Mouse (Mus musculus): ENCODE measurements around the gene Etfbkmt. TPM values are rescaled to one million over a fixed set of nuclear protein-coding genes. Genes with fewer than 3 reads are reported as not detected.

Etfbkmt gene
- polyA plus RNA-seq, 1 experiment, result 6.2 TPM

DNA sequence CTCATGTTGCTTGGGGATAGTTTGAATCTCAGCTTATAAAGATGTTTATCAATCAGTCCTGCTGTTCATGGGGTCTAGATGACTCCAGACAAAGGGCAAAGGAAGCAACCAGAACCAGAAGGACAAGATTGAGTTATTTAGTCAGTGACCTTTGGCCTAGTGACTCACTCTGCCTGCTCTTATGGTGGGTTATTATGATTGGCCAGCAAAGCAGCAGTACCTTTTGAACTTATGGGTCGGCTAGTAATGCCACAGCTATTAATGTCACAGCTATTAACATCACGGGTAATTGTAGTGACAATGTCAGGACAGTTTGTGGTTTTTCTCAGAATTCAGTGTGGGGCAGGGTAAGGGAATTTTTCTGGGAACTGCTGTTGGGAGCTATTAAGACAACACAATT is 1.7 kb upstream of the Etfbkmt start:
- WGBS, result 76% methylated on average over 2 of the region's 2 CpGs
- Histone ChIP-seq H3K27ac (ENCODE audit: control insufficient read depth, insufficient read depth, low read depth, low read length, poor library complexity) (no peak overlapping the region), H3K4me3 (replicated peaks; ENCODE audit: control insufficient read depth, low read depth, low read length) (no peak overlapping the region), H3K4me1 (ENCODE audit: control insufficient read depth, insufficient read depth, low read length) (no peaks in the 10 kb centered on the region)
- no peak for TF ChIP-seq CTCF (IDR thresholded peaks at IDR 0.05; ENCODE audit: control insufficient read depth, insufficient read depth, low read length)
- TF ChIP-seq POLR2A (IDR thresholded peaks at IDR 0.05; ENCODE audit: borderline replicate concordance, control insufficient read depth, low read depth, low read length), result no peak

DNA sequence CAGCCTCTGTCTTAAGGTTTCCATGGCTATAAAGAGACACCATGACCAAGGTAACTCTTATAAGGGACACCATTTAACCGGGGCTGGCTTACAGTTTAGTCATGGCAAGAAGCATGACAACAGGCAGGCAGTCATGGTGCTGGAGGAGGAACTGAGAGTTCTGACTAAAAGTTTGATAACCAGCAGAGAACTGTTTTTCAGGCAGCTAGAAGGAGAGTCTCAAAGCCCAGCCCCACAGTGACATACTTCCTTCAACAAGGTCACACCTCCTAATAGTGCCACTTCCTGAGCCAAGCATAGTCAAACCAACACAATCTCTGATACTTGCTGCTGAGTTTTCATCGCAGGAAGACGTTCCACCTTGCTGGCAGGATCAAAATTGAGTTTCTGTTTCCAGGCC is 638 bp upstream of the Etfbkmt start:
- Histone ChIP-seq H3K4me1 (ENCODE audit: control insufficient read depth, insufficient read depth, low read length) (no peaks in the 10 kb centered on the region), H3K27ac (ENCODE audit: control insufficient read depth, insufficient read depth, low read depth, low read length, poor library complexity) (no peak overlapping the region), H3K4me3 (replicated peaks; ENCODE audit: control insufficient read depth, low read depth, low read length) (no peak overlapping the region)
- 75% methylated on average over 3 of the region's 3 CpGs for WGBS
- TF ChIP-seq CTCF (IDR thresholded peaks at IDR 0.05; ENCODE audit: control insufficient read depth, insufficient read depth, low read length) (no peak), POLR2A (IDR thresholded peaks at IDR 0.05; ENCODE audit: borderline replicate concordance, control insufficient read depth, low read depth, low read length) (no peak)

DNA sequence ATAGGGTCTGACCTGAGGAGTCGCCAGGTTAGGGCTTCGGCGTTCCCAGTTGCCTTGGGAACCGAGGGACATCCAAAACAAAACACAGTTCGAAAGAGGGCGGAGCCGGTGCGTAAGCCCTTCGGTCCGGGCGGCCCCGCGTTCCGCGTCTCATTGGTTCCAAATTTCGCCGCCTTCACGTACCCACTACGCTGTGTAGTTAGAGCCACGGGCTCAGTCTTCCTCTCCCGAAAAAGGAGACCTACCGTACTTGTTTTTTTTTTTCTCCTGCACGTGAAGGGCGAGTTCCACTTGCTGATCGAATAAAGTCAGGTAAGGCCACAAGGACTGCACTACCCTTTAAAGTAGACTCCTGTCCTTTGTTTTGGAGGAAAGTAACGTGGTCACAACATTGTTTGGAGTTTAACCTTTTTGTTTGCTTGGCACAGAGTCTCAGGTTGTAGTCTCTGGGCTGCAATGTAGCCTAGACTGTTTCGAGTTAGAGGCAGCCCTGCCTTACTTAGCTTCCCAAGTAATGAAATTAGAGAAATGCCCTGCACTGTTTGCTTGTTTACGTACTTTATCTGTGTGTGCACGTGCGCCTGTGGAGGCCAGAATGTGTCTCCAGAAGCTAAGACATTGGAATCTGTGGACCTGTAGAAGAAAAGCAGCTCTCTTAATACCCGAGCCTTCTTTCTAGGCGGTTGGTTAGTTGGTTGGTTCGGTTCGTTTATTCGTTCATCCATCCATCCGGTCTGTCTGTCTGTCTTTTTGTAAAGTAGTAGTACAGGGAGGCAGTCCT is 1.9 kb downstream of the Etfbkmt start:
- TF ChIP-seq POLR2A (IDR thresholded peaks at IDR 0.05; ENCODE audit: borderline replicate concordance, control insufficient read depth, low read depth, low read length) (peak; percentile 40; the same call in 1 of the 2 replicates), CTCF (IDR thresholded peaks at IDR 0.05; ENCODE audit: control insufficient read depth, insufficient read depth, low read length) (no peak)
- H3K27ac ChIP-seq (ENCODE audit: control insufficient read depth, insufficient read depth, low read depth, low read length, poor library complexity), result no peak overlapping the region; the same call in 1 of the 2 replicates
- peak overlapping the region; percentile 74 for H3K4me3 ChIP-seq (replicated peaks; ENCODE audit: control insufficient read depth, low read depth, low read length)
- WGBS, result 1% methylated on average over 36 of the region's 36 CpGs
- no peaks in the 10 kb centered on the region for H3K4me1 ChIP-seq (ENCODE audit: control insufficient read depth, insufficient read depth, low read length)

DNA sequence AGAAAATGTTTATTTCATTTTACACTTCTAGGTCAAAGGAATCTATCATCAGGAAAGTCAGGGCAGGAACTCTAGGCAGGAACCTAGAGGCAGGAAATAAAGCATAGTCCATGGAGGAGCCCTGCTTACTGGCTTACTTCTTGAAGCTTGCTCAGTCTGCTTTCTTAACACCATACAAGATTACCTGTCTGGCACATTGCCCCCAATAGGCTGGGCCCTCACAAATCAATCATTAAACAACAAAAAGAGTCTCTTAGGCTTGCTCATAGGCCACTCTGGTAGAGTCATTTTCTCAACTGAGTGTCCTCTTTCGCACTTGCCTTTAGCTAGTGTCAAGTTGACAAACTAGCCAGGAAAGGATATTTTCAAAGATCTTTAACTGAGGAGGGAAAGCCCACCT is 5.5 kb downstream of the Etfbkmt start:
- 88% methylated on average over 1 of the region's 1 CpGs for WGBS
- no peaks in the 10 kb centered on the region for H3K4me1 ChIP-seq (ENCODE audit: control insufficient read depth, insufficient read depth, low read length)
- no peak overlapping the region for H3K27ac ChIP-seq (ENCODE audit: control insufficient read depth, insufficient read depth, low read depth, low read length, poor library complexity)
- no peak overlapping the region for H3K4me3 ChIP-seq (replicated peaks; ENCODE audit: control insufficient read depth, low read depth, low read length)
- no peak for TF ChIP-seq POLR2A (IDR thresholded peaks at IDR 0.05; ENCODE audit: borderline replicate concordance, control insufficient read depth, low read depth, low read length)
- TF ChIP-seq CTCF (IDR thresholded peaks at IDR 0.05; ENCODE audit: control insufficient read depth, insufficient read depth, low read length), result no peak

DNA sequence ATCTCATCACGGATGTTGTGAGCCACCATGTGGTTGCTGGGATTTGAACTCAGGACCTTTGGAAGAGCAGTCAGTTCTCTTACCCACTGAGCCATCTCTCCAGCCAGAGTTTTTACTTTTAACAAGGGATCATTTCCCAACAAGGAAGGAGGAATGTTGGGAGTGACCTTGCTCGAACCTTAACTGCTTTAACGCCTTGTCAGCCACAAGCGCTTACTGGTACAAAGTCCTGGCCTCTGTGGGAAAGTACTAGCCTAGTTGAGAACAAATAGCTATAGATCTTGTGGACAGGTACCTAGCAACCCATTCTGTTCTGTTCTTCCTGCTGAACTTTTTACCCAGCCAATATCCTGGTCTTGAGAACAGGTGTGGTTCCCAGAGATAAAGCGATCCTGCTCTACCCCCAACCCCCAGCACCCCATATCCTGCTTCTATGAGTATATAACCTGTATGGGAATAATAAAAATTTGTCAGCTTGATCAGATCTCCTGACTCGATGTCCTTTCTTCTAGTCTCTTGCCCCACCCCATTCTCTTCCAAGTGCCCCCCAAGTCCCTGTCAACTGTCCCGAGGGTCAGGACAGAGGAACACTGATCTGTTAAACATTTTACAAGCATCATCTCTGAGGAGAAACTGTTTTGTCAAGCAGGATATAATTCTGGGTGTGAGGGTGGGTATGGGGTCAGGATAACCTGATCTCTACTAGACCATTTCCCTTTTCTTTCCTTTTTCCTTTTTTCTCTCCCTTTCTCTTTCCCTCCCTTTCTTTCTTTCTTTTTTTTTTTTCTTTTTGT is 9.0 kb downstream of the Etfbkmt start:
- Histone ChIP-seq H3K4me1 (ENCODE audit: control insufficient read depth, insufficient read depth, low read length) (no peaks in the 10 kb centered on the region), H3K27ac (ENCODE audit: control insufficient read depth, insufficient read depth, low read depth, low read length, poor library complexity) (no peak overlapping the region), H3K4me3 (replicated peaks; ENCODE audit: control insufficient read depth, low read depth, low read length) (no peak overlapping the region)
- TF ChIP-seq CTCF (IDR thresholded peaks at IDR 0.05; ENCODE audit: control insufficient read depth, insufficient read depth, low read length) (no peak), POLR2A (IDR thresholded peaks at IDR 0.05; ENCODE audit: borderline replicate concordance, control insufficient read depth, low read depth, low read length) (no peak)
- 76% methylated on average over 7 of the region's 7 CpGs for WGBS

DNA sequence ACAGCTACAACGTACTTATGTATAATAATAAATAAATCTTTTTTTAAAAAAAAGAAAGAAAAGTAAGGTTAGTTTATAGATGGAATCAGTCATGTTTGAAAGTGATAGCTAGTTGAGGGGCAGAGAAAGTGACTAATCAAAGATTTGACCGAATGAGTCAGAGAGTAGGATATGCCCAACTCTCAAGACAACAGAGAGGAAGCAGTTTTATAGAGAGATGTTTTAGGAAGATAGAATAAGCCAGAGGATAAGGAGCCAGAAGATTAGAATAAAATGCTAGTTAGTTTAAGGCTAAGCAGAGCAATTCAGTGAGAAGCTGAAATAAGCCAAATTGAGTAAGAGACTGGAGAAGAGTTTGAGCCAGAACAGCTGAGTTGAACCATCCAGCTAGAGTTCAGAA is 12.5 kb downstream of the Etfbkmt start:
- TF ChIP-seq CTCF (IDR thresholded peaks at IDR 0.05; ENCODE audit: control insufficient read depth, insufficient read depth, low read length) (no peak), POLR2A (IDR thresholded peaks at IDR 0.05; ENCODE audit: borderline replicate concordance, control insufficient read depth, low read depth, low read length) (no peak)
- WGBS, result 70% methylated on average over 2 of the region's 2 CpGs
- no peak overlapping the region for H3K4me3 ChIP-seq (replicated peaks; ENCODE audit: control insufficient read depth, low read depth, low read length)
- no peaks in the 10 kb centered on the region for H3K4me1 ChIP-seq (ENCODE audit: control insufficient read depth, insufficient read depth, low read length)
- H3K27ac ChIP-seq (ENCODE audit: control insufficient read depth, insufficient read depth, low read depth, low read length, poor library complexity), result no peak overlapping the region

DNA sequence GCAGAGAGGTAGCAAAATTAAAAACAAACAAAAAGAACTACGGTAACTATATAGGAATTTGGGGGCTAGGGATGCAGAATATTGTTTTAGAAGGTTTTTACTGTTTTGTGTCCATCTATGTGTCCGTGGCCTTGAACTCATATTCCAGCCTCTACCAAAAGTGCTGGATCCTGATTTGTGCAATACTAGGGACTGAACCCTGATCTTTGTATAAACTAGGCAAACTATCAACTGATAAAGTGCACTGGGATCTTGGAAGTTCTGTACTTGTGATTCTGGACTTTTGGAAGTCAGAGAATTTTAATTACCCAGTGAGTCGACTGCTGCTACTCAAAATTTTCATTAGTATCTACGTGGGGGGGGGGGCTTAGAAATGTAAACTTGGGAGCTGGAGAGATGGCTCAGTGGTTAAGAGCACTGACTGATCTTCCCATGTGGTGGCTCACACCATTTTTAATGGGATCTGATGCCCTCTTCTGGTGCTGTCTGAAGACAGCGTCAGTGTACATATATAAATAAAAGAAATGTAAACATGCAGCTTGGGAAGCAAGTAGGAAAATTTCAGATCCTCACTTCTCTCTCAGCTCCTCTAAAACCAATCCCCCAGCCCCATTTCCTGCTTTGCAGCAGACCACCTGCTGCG is 13.9 kb downstream of the Etfbkmt start:
- 72% methylated on average over 6 of the region's 6 CpGs for WGBS

More for the DNA sequence above, 13.9 kb downstream of the Etfbkmt start:
- no peak overlapping the region for H3K27ac ChIP-seq (ENCODE audit: control insufficient read depth, insufficient read depth, low read depth, low read length, poor library complexity)
- H3K4me3 ChIP-seq (replicated peaks; ENCODE audit: control insufficient read depth, low read depth, low read length), result no peak overlapping the region
- TF ChIP-seq CTCF (IDR thresholded peaks at IDR 0.05; ENCODE audit: control insufficient read depth, insufficient read depth, low read length), result no peak
- TF ChIP-seq POLR2A (IDR thresholded peaks at IDR 0.05; ENCODE audit: borderline replicate concordance, control insufficient read depth, low read depth, low read length), result no peak
- no peaks in the 10 kb centered on the region for H3K4me1 ChIP-seq (ENCODE audit: control insufficient read depth, insufficient read depth, low read length)
